Mouse (Mus musculus): Measurements from ENCODE around the gene Higd2a.

The Higd2a gene

DNA sequence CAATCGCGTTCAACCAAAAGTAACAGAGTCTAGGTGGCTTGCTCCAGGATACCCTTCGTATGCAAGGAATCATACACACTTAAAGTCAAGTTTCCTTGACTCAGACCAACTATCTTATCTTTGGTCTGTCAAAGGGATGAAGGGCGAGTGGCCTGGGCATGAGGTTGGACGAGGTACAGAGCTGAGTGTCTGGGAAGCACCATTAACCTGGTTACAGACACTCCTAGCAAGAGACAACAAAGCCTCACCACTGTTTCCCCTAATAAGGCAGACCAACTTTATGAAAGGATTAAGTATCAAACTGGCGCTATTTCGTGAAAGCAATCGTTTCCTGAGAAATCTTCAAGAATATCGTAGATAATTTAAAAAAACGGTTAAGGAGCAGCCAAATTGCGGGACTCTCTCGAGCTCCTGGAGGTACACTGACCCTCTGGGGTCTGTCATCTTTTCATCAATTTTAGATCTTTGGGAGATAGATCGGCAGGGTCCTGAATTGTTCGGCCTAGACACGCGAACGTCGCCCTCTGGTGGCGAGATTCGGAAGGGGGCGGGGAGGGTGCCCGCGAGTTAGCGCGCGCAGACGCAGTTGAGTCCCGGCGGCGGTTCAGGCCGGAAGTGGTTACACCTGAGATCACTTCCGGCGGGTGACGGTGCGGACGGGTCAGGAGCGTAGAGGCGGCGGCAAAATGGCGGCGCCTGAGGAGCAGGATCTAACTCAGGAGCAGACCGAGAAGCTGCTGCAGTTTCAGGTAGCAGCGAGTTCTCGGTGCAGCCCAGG lies 31.3 kb downstream of the Higd2a start, which contains the start of gene Faf2:
Faf2 (plus strand) TSS at position 630 of the 778 bp plus-strand sequence.
- peak; percentile 98 for DNase-seq (ENCODE audit: low spot score)

DNA sequence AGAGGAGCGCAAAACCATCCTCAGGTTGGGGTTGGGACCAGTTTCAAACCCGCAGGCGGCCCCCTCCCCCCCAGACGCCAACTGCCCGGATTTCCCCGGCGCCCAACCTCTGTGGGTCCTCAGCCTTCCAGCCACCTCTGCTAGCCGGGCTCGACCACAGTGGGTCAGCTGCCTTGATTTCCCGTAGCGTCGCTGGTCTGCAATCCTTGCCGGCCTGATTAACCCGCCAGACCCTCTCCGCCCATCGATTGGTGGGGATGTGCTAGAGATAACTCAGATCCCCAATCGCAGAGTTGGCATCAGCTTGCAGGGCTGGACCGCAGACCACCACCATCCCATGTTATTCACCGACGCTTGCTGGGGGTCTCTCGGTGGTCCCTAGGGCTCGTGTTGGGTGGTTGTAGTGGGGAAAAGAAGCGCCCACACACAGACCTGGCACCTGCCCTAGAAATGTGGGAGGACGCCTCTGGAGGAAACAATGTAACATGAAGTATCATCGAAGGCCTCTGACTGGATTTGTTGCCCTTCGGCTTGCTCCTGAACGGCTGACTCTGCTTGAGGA lies 32.0 kb downstream of the Higd2a start:
- no peak for DNase-seq (ENCODE audit: low spot score)

DNA sequence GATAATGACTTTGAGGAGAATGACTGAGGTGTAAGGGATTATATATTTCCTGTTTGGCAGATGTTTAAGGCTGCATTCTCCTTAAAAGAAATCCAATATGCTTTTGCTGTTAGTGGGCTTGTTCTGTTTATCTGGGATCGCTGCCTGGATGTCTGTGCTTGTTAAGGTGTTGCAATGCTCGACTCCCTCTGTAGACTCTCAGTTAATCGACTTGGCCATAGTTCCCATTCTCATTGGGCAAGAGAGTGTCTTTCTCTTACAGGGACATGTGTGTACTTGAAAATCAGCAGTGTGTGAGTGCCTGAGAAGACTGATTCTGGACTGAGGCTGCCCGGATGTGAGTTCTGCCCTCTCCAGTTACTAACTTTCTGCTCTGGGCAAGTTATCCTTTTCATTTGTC lies 39.1 kb downstream of the Higd2a start:
- peak; percentile 30 for DNase-seq (ENCODE audit: low spot score)

DNA sequence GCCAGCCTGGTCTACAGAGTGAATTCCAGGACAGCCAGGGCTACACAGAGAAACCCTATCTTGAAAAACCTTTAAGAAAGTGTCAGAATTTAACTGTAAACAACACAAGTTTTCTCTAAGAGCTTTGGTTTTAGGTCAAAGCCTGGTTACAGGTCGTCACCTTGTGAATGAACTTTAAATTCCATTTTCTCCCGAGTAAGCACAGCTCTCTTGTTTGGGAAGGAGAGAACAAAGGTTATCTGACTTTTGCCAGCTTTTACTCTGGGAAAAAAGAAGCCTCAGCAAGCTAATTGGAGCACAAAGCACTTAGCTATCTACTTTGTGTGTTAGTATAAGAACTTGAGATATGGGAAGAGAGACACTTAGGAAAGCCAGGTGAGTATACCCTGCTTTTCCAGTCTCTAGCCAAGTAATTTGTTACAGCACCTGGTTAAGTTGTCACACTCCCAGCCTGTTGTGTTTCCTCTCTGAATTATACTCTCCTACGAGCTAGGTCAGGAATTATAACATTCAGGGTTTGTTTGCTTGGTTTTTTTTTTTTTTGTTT lies 42.8 kb downstream of the Higd2a start:
- no peak for DNase-seq (ENCODE audit: low spot score)

DNA sequence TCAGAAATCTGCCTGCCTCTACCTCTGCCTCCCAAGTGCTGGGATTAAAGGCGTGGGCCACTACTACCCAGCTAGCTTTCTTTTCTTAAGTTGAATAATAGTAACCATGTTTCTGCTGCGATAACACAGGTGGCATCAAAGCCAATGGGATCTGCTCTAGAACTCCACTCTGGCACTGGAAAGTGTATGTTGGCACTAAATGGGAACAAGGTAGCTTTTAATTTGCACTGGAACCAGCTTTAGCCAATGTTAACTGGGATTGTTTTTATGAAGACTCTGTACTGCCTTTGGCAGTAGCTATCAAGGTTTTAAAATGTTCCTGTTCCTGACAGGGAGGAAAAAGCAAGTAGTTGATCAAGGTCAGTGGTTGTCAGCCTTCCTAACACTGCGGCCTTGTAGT lies 45.0 kb downstream of the Higd2a start:
- no peak for DNase-seq (ENCODE audit: low spot score)

Data from urinary bladder, postnatal 14 days (tissue).